In genomic region chr6:83711067-83711675, GRCm38 (mm10) we compare ENCODE assay signal across 9 mouse cellular contexts. TPM values are rescaled to one million over a fixed set of nuclear protein-coding genes. Genes with fewer than 3 reads are reported as not detected.
DNase-seq lines count a peak whose midpoint lies in the region; ATAC-seq lines count a peak whose summit lies in the region.
"Had no signal": no experiment of that assay in that cellular context is flagged by ENCODE, and none has a peak within 500 bp of the region (broad histone marks: within the 10 kb centered on the region; RNA-seq: fewer than 3 reads in every experiment).

TSS of gene Vax2 (plus strand) at chr6:83711264.

- no peaks in the 10 kb centered on the region for H3K36me3 ChIP-seq in embryonic facial prominence, embryonic 10.5 days (replicated peaks)
- no peaks in the 10 kb centered on the region for H3K36me3 ChIP-seq in heart, embryonic 12.5 days
- no peaks in the 10 kb centered on the region for H3K36me3 ChIP-seq in kidney, embryonic 15.5 days
- H3K36me3 ChIP-seq in splenic B cell, adult 2 months (ENCODE audit: control insufficient read depth, insufficient read depth, low read length, poor library complexity, severe bottlenecking), result no peaks in the 10 kb centered on the region
- H3K36me3 ChIP-seq: G1E had no signal

- peak; percentile 68 for DNase-seq in left cerebral cortex, postnatal 4 days
- DNase-seq in left cerebral cortex, adult 18-20 months (ENCODE audit: low spot score in 2 of 2), result no peak
- peak; percentile 95 for DNase-seq in embryonic facial prominence, embryonic 10.5 days (ENCODE audit: low spot score)
- DNase-seq in lung, postnatal 25 days (ENCODE audit: low spot score), result peak; percentile 48
- peak; percentile 32 for DNase-seq in splenic B cell, adult 2 months (ENCODE audit: low read depth, low spot score)
- no peak for DNase-seq in right cerebral cortex, postnatal 14 days

- H3K27ac ChIP-seq in embryonic facial prominence, embryonic 10.5 days (replicated peaks), result no peak within 1 kb of the TSS
- no peak within 1 kb of the TSS for H3K27ac ChIP-seq in heart, embryonic 12.5 days (ENCODE audit: poor library complexity, severe bottlenecking)
- no peak within 1 kb of the TSS for H3K27ac ChIP-seq in kidney, embryonic 15.5 days

- under 1% methylated on average over 46 of the region's 46 CpGs for WGBS in embryonic facial prominence, embryonic 10.5 days
- WGBS in heart, embryonic 12.5 days, result under 1% methylated on average over 40 of the region's 46 CpGs
- WGBS in kidney, embryonic 15.5 days, result under 1% methylated on average over 44 of the region's 46 CpGs

- ATAC-seq in heart, embryonic 12.5 days (ENCODE audit: insufficient number of reproducible peaks, low FRiP score), result peak; percentile 79; the same call in 1 of the 2 replicates
- peak; percentile 83 for ATAC-seq in kidney, embryonic 15.5 days (replicated peaks; ENCODE audit: low FRiP score)

- intact Hi-C loops in left cerebral cortex, postnatal 4 days (cut with DNase I), result no loop called here

- peak within 1 kb of the TSS; percentile 93 for H3K4me2 ChIP-seq in heart, embryonic 12.5 days
- peak within 1 kb of the TSS; percentile 78 for H3K4me2 ChIP-seq in kidney, embryonic 15.5 days

- peak within 1 kb of the TSS; percentile 43; the same call in 1 of the 2 replicates for H3K9ac ChIP-seq in heart, embryonic 12.5 days
- H3K9ac ChIP-seq in kidney, embryonic 15.5 days, result 0 out of 2 replicates have a peak within 1 kb of the TSS, but pooled peaks have one; percentile 19

- H3K9me3 ChIP-seq in embryonic facial prominence, embryonic 10.5 days, result no peaks in the 10 kb centered on the region
- no peaks in the 10 kb centered on the region for H3K9me3 ChIP-seq in heart, embryonic 12.5 days (replicated peaks)
- H3K9me3 ChIP-seq in kidney, embryonic 15.5 days (replicated peaks), result no peaks in the 10 kb centered on the region
- H3K9me3 ChIP-seq: G1E had no signal

- peaks cover 100% of the 10 kb centered on the region for H3K27me3 ChIP-seq in embryonic facial prominence, embryonic 10.5 days (replicated peaks; ENCODE audit: low read depth, poor library complexity, severe bottlenecking)
- peaks cover 99% of the 10 kb centered on the region for H3K27me3 ChIP-seq in heart, embryonic 12.5 days (replicated peaks)
- H3K27me3 ChIP-seq in kidney, embryonic 15.5 days, result peaks cover 100% of the 10 kb centered on the region
- no peaks in the 10 kb centered on the region; the same call in 1 of the 2 replicates for H3K27me3 ChIP-seq in splenic B cell, adult 2 months (ENCODE audit: control insufficient read depth, insufficient read depth, low read length, poor library complexity, severe bottlenecking)

- H3K4me3 ChIP-seq in embryonic facial prominence, embryonic 10.5 days, result peak within 1 kb of the TSS; percentile 59
- H3K4me3 ChIP-seq in heart, embryonic 12.5 days, result peak within 1 kb of the TSS; percentile 54
- peak within 1 kb of the TSS; percentile 47 for H3K4me3 ChIP-seq in kidney, embryonic 15.5 days (replicated peaks)

- H3K4me1 ChIP-seq in embryonic facial prominence, embryonic 10.5 days, result peaks cover 42% of the 10 kb centered on the region
- peaks cover 30% of the 10 kb centered on the region for H3K4me1 ChIP-seq in heart, embryonic 12.5 days (replicated peaks)
- peaks cover 39% of the 10 kb centered on the region for H3K4me1 ChIP-seq in kidney, embryonic 15.5 days

RNA-seq across cellular contexts. Expression of gene Vax2, which starts in this region (rescaled TPM):
- not detected for total RNA-seq in left cerebral cortex, postnatal 4 days (2021)
- total RNA-seq in left cerebral cortex, adult 18-20 months (2021), result not detected
- polyA plus RNA-seq in embryonic facial prominence, embryonic 10.5 days (2016; fragmentation: Nextera tagmentation; extraction: Ambion mirVana), result 3.7 and 4.8 TPM in 2 replicates
- polyA plus RNA-seq in heart, embryonic 12.5 days (2016; fragmentation: Nextera tagmentation; extraction: Ambion mirVana), result 0.14 TPM in 1 of 2 replicates, not detected in the other
- polyA plus RNA-seq in kidney, embryonic 15.5 days (2015; fragmentation: Nextera tagmentation; extraction: Ambion mirVana), result not detected in 2 replicates
- total RNA-seq: G1E had no signal
- polyA plus RNA-seq: G1E had no signal

Comparison
In these comparisons a context has a peak if more than half of its experiments do, and no peak if none do; other contexts are left out.
1. Peak in DNase-seq in left cerebral cortex, postnatal 4 days; RNA of the gene not detected or under 1 TPM.
2. Peak in ATAC-seq, H3K4me3 ChIP-seq, H3K9ac ChIP-seq and H3K4me2 ChIP-seq in heart, embryonic 12.5 days; RNA of the gene not detected or under 1 TPM.
3. Peak in ATAC-seq, H3K4me3 ChIP-seq, H3K9ac ChIP-seq and H3K4me2 ChIP-seq in kidney, embryonic 15.5 days; RNA of the gene not detected or under 1 TPM.
4. DNase-seq: peak in embryonic facial prominence, embryonic 10.5 days (single experiment), lung, postnatal 25 days (single experiment) and splenic B cell, adult 2 months (single experiment); none in left cerebral cortex, adult 18-20 months (0 of 2) and right cerebral cortex, postnatal 14 days (single experiment).
5. Peak in every context shown above with its lines, with median percentiles within 50 percentile points of each other: H3K4me3 ChIP-seq.